Mouse (Mus musculus) olfactory bulb, adult 2 months (tissue): ENCODE measurements around the gene Slc13a2. TPM values are rescaled to one million over a fixed set of nuclear protein-coding genes. Genes with fewer than 3 reads are reported as not detected.

Experiments used
- H3K27ac ChIP-seq: fragments of 200-500 bp; 2 replicates; pipeline ENCODE4 v1.5.1; 2012; ENCODE audit warnings: low read depth, low read length; ENCODE audit not compliant: insufficient read depth
- H3K4me1 ChIP-seq: fragments of 200-500 bp; 2 replicates; pipeline ENCODE4 v1.6.1; 2012; ENCODE audit warnings: low read length; ENCODE audit not compliant: control insufficient read depth, insufficient read depth
- H3K4me3 ChIP-seq: fragments of 200-500 bp; 2 replicates; pipeline ENCODE4 v1.5.1; 2012; ENCODE audit warnings: mild to moderate bottlenecking, low read depth, low read length, moderate library complexity; ENCODE audit not compliant: insufficient read depth
- CTCF ChIP-seq: fragments of 200-500 bp; IDR thresholded peaks from 2 replicates; pipeline ENCODE4 v1.5.1; 2012; ENCODE audit warnings: low read depth, mild to moderate bottlenecking, low read length, moderate library complexity; ENCODE audit not compliant: insufficient read depth
- POLR2A ChIP-seq: fragments of 200-500 bp; IDR thresholded peaks from 2 replicates; pipeline ENCODE4 v1.6.1; 2012; ENCODE audit warnings: mild to moderate bottlenecking, low read depth, low read length, moderate library complexity; ENCODE audit not compliant: insufficient read depth
- WGBS: fragments of 180-500 bp; shearing (Covaris S2); methylation state at CpG from one replicate; pipeline ENCODE4 v1.1.7; 2018; 5-methylcytosine and 5-hydroxymethylcytosine counted together
- polyA plus RNA-seq: library from polyadenylated mRNA; stranded (reverse); fragments of >200 nt; gene quantifications from 2 replicates; pipeline ENCODE4 v1.2.4, GENCODE M21; 2012; ENCODE audit warnings: low replicate concordance; ENCODE audit not compliant: missing spikeins, insufficient read depth, insufficient read length

Slc13a2 gene
- polyA plus RNA-seq, 1 experiment: not detected

DNA sequence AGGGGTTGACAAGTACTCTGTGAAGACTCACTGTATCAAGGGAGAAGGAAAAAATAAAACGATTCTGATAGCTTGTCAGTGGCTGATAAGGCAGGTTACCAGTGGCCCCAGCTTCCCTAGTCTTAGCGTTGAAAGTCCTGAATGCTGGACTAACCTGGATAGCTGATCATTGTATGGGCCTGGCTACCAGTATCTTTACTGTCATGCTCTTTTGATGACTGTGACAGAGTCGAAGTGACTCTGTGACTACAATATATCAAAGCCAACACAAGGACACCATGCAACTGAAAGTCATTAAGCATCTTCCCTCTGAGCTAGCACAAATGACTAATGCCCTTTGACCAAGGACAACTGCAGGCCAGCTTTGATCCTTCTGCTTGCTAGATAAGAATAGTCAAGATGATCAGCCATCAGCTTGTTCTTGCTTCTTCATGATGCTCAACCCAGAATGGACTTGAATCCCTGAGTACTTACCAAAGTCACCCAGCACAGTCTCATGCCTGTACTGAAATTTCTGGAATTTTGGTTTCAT is 16.4 kb upstream of the Slc13a2 start:
- no peak overlapping the region for H3K27ac ChIP-seq
- TF ChIP-seq CTCF: no peak
- no peak for TF ChIP-seq POLR2A

GRCm38 (mm10) chr11:78437182-78437581 is 15.2 kb upstream of the Slc13a2 start:
- Histone ChIP-seq H3K4me3 (no peak overlapping the region), H3K27ac (no peak overlapping the region), H3K4me1 (peaks cover 3% of the 10 kb centered on the region; the same call in 1 of the 2 replicates)
- no peak for TF ChIP-seq CTCF
- TF ChIP-seq POLR2A: no peak
- 97% methylated on average over 7 of the region's 7 CpGs for WGBS

More for the DNA sequence above, 16.4 kb upstream of the Slc13a2 start:
- Histone ChIP-seq H3K4me1 (peaks cover 3% of the 10 kb centered on the region; the same call in 1 of the 2 replicates), H3K4me3 (no peak overlapping the region)
- 82% methylated on average over 3 of the region's 3 CpGs for WGBS

GRCm38 (mm10) chr11:78435776-78436349 is 13.8 kb upstream of the Slc13a2 start:
- Histone ChIP-seq H3K4me1 (peaks cover 3% of the 10 kb centered on the region; the same call in 1 of the 2 replicates), H3K4me3 (no peak overlapping the region), H3K27ac (no peak overlapping the region)
- WGBS: 19% methylated on average over 19 of the region's 19 CpGs
- peak; percentile 59; the same call in 1 of the 2 replicates for TF ChIP-seq CTCF
- TF ChIP-seq POLR2A: no peak

- peaks cover 3% of the 10 kb centered on the region; the same call in 1 of the 2 replicates for H3K4me1 ChIP-seq
- H3K4me3 ChIP-seq: no peak overlapping the region
- TF ChIP-seq POLR2A: no peak
- no peak for TF ChIP-seq CTCF
- WGBS: 88% methylated on average over 4 of the region's 4 CpGs
- H3K27ac ChIP-seq: no peak overlapping the region
These were observed 12.0 kb upstream of the Slc13a2 start for GRCm38 (mm10) chr11:78434052-78434451.

DNA sequence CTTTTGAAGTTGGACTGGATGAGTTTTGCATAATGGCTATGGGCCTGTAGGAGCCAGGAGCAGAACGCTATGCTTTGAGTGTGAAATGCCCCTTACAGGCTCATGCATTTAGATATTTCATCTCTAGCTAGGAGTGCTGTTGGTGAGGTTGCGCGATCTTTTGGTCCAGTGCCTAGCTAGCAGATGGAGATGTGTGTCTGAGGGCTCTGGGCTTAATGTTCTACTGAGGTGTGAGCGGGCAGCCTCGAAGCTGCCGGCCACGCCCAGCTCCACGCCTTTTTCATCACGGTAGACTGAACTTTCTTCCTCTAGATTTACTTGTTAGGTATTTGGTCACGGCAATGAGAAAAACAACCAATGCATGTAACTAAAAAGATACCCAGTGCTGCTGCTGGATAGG is 9.2 kb upstream of the Slc13a2 start:
- Histone ChIP-seq H3K27ac (no peak overlapping the region), H3K4me1 (peaks cover 3% of the 10 kb centered on the region; the same call in 1 of the 2 replicates), H3K4me3 (no peak overlapping the region)
- TF ChIP-seq CTCF: no peak
- no peak for TF ChIP-seq POLR2A
- WGBS: 90% methylated on average over 10 of the region's 10 CpGs

- H3K27ac ChIP-seq: no peak overlapping the region
- TF ChIP-seq POLR2A (no peak), CTCF (no peak)
- 65% methylated on average over 11 of the region's 11 CpGs for whole genome bisulfite sequencing
- no peaks in the 10 kb centered on the region for H3K4me1 ChIP-seq
- H3K4me3 ChIP-seq: no peak overlapping the region
These were observed 8.3 kb upstream of the Slc13a2 start for GRCm38 (mm10) chr11:78430195-78430878.

GRCm38 (mm10) chr11:78428309-78428708 is 6.3 kb upstream of the Slc13a2 start:
- Histone ChIP-seq H3K27ac (no peak overlapping the region), H3K4me1 (0 out of 2 replicates have a peak, but pooled peaks cover 2% of the 10 kb centered on the region), H3K4me3 (no peak overlapping the region)
- no peak for TF ChIP-seq POLR2A
- TF ChIP-seq CTCF: no peak
- 76% methylated on average over 5 of the region's 5 CpGs for WGBS

DNA sequence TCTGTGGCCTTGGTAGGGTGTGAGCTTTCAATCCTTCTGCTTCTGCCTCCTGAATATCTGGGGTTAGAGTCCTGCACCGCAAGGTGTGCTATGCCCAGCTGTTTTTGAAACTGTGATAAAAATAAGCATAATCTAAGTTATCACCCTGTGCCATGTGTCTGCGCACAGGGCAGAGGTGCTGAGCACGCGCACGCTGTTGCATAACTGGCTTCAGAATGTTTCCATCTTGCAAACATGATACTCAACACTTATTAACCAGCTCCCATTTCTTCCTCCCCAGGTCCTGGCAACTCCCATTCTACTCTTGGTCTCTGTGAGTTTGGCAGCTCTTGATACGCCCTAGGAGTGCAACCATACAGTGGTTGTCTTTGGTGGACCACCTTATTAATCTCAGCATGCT is 5.6 kb upstream of the Slc13a2 start:
- WGBS: 99% methylated on average over 6 of the region's 6 CpGs
- 0 out of 2 replicates have a peak, but pooled peaks cover 2% of the 10 kb centered on the region for H3K4me1 ChIP-seq
- TF ChIP-seq CTCF (no peak), POLR2A (no peak)
- H3K4me3 ChIP-seq: no peak overlapping the region
- no peak overlapping the region for H3K27ac ChIP-seq

GRCm38 (mm10) chr11:78425572-78425971 is 3.6 kb upstream of the Slc13a2 start:
- Histone ChIP-seq H3K4me3 (no peak overlapping the region), H3K27ac (no peak overlapping the region), H3K4me1 (0 out of 2 replicates have a peak, but pooled peaks cover 2% of the 10 kb centered on the region)
- TF ChIP-seq POLR2A (no peak), CTCF (no peak)
- 94% methylated on average over 1 of the region's 1 CpGs for WGBS

GRCm38 (mm10) chr11:78424352-78424751 is 2.3 kb upstream of the Slc13a2 start:
- WGBS: 36% methylated on average over 2 of the region's 2 CpGs
- H3K4me1 ChIP-seq: 0 out of 2 replicates have a peak, but pooled peaks cover 2% of the 10 kb centered on the region
- no peak overlapping the region for H3K27ac ChIP-seq
- TF ChIP-seq POLR2A: no peak
- no peak for TF ChIP-seq CTCF
- H3K4me3 ChIP-seq: no peak overlapping the region
